ENCODE assay signal across 8 mouse cellular contexts in the genomic region with DNA sequence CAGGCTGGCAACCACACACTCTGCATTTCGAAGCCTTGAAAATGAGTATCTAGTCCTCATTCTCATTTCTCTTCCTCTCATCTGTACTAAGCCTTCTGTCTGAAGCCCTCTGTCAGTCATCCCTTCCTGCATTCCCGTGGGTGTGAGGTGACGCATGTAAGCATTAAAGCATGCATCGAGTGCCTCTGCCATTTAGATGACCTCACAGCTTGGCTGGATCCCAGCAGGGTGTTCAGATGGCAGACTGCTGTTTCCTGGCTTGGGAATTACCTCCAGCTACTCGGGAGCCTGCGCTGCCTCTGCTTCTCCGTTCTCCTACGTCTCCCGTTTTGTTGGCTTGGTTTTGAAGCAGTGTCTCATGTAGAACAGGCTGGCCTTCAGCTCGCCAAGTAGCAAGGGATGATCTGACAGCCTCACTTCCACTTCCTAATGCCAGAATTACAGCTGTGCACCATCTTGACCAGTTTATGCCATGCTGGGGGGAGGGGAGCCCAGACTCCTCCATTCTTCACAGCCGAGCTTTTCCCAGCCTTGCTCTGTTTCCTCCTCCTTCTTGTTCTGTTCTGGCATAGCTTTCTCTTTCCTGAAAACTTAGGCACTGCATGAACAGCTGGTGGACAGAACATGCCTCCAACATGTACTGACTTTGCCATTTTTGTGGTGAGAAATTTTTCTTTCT.
DNase-seq lines count a peak whose midpoint lies in the region; ATAC-seq and TF ChIP-seq lines count a peak whose summit lies in the region.

No protein-coding gene starts in this region.

- ATAC-seq in liver, postnatal 0 days = no peak

- peak; percentile 37 for DNase-seq in kidney, adult 2 months
- DNase-seq in kidney, adult 9 months = no peak
- peak; percentile 32 for DNase-seq in adrenal gland, adult 8-10 months
- DNase-seq in gastrocnemius, postnatal 10 days = peak; percentile 23
- DNase-seq in left cerebral cortex, adult 8-10 months (ENCODE audit: low spot score in 2 of 2) = peak; percentile 36 to 74
- peak; percentile 77 for DNase-seq in right cerebral cortex, adult 18-20 months
- no peak for DNase-seq in thymus, postnatal 4 days
- DNase-seq in liver, postnatal 0 days = no peak

- no peak overlapping the region for H3K27ac ChIP-seq in kidney, adult 2 months (ENCODE audit: insufficient read depth, low read depth, low read length)
- no peak overlapping the region for H3K27ac ChIP-seq in liver, postnatal 0 days (ENCODE audit: low read depth)

- H3K27me3 ChIP-seq in kidney, adult 2 months (replicated peaks; ENCODE audit: control insufficient read depth, insufficient read depth, low read length) = no peaks in the 10 kb centered on the region
- no peaks in the 10 kb centered on the region for H3K27me3 ChIP-seq in liver, postnatal 0 days (ENCODE audit: insufficient read depth, low read length)

- H3K9me3 ChIP-seq in liver, postnatal 0 days (ENCODE audit: low read length) = no peaks in the 10 kb centered on the region

- no peaks in the 10 kb centered on the region for H3K4me1 ChIP-seq in kidney, adult 2 months (ENCODE audit: control insufficient read depth, insufficient read depth, low read length)
- no peaks in the 10 kb centered on the region for H3K4me1 ChIP-seq in liver, postnatal 0 days (ENCODE audit: insufficient read depth)

- H3K4me3 ChIP-seq in kidney, adult 2 months (ENCODE audit: insufficient read depth, low read depth, low read length) = no peak overlapping the region
- H3K4me3 ChIP-seq in liver, postnatal 0 days (ENCODE audit: low read depth, low read length) = no peak overlapping the region

- WGBS in kidney, adult 2 months = 52% methylated on average over 11 of the region's 11 CpGs
- 67% methylated on average over 11 of the region's 11 CpGs for WGBS in liver, postnatal 0 days (ENCODE audit: insufficient replicate concordance)

- H3K36me3 ChIP-seq in kidney, adult 2 months (ENCODE audit: control insufficient read depth, insufficient read depth, low read length) = no peaks in the 10 kb centered on the region
- no peaks in the 10 kb centered on the region for H3K36me3 ChIP-seq in liver, postnatal 0 days (replicated peaks; ENCODE audit: insufficient read depth, low read length)

- no peak overlapping the region for H3K9ac ChIP-seq in liver, postnatal 0 days (replicated peaks)

- no peak for TF ChIP-seq POLR2A in kidney, adult 2 months (IDR thresholded peaks at IDR 0.05; ENCODE audit: low read depth, low read length)

- TF ChIP-seq CTCF in kidney, adult 2 months (conservative IDR thresholded peaks at IDR 0.05; ENCODE audit: insufficient read depth, insufficient read length, low read depth, low read length) = no peak
- TF ChIP-seq CTCF in liver, postnatal 0 days (IDR thresholded peaks at IDR 0.05; ENCODE audit: low read depth) = no peak

- no peak for TF ChIP-seq EP300 in liver, postnatal 0 days (IDR thresholded peaks at IDR 0.05; ENCODE audit: low read depth)

- no peak overlapping the region for H3K4me2 ChIP-seq in liver, postnatal 0 days (ENCODE audit: low read depth, low read length)

Comparison
In these comparisons a context has a peak if more than half of its experiments do, and no peak if none do; other contexts are left out.
1. DNase-seq: peak in kidney, adult 2 months (single experiment), adrenal gland, adult 8-10 months (single experiment), gastrocnemius, postnatal 10 days (single experiment), left cerebral cortex, adult 8-10 months (2 of 2) and right cerebral cortex, adult 18-20 months (single experiment); none in kidney, adult 9 months (single experiment), thymus, postnatal 4 days (single experiment) and liver, postnatal 0 days (single experiment).